Mouse (Mus musculus) MEL (cell line): Measurements from ENCODE around the gene Atp5h. TPM values are rescaled to one million over a fixed set of nuclear protein-coding genes. Genes with fewer than 3 reads are reported as not detected.

Experiments used
- DNase-seq: peaks from one replicate; pipeline ENCODE4 v3.0.0; 2011; ENCODE audit warnings: low read depth, low spot score
- H3K27ac ChIP-seq: 2 replicates; pipeline ENCODE4 v1.5.1; 2012; ENCODE audit warnings: low read depth, mild to moderate bottlenecking, control low read depth, low read length, moderate library complexity; ENCODE audit not compliant: control insufficient read depth
- H3K27me3 ChIP-seq, 2 experiments: fragments of 150-350 bp in 1 of 2; sonication (generic) in 1 of 2; 2 replicates each; pipeline ENCODE4 v1.6.1; 2012; ENCODE audit warnings: low read length in 2 of 2, mild to moderate bottlenecking in 2 of 2, improper control_type of control experiment in 1 of 2, moderate library complexity in 1 of 2; ENCODE audit not compliant: insufficient read depth in 2 of 2, control insufficient read depth in 1 of 2
- H3K36me3 ChIP-seq, 2 experiments: 2 replicates each; pipeline ENCODE4 v1.6.1; 2012 to 2014; ENCODE audit warnings: low read length in 2 of 2, improper control_type of control experiment in 1 of 2, inconsistent platforms in 1 of 2, mild to moderate bottlenecking in 1 of 2; ENCODE audit not compliant: insufficient read depth in 2 of 2, control insufficient read depth in 1 of 2
- H3K4me1 ChIP-seq, 2 experiments: fragments of 150-350 bp in 1 of 2; sonication (generic) in 1 of 2; 2 replicates each; pipeline ENCODE4 v1.6.1; 2012; ENCODE audit warnings: low read length in 2 of 2, improper control_type of control experiment in 1 of 2, mild to moderate bottlenecking in 1 of 2; ENCODE audit not compliant: insufficient read depth in 2 of 2, control insufficient read depth in 1 of 2
- H3K4me3 ChIP-seq, 2 experiments: fragments of 150-350 bp in 1 of 2; sonication (generic) in 1 of 2; 2 replicates each; pipeline ENCODE4 v1.5.1; 2012; ENCODE audit warnings: low read depth in 2 of 2, low read length in 2 of 2, mild to moderate bottlenecking in 2 of 2, moderate library complexity in 2 of 2, control low read depth in 1 of 2, improper control_type of control experiment in 1 of 2; ENCODE audit not compliant: control insufficient read depth in 1 of 2, insufficient read depth in 1 of 2
- H3K79me2 ChIP-seq: 2 replicates; pipeline ENCODE4 v1.6.1; 2012; ENCODE audit warnings: mild to moderate bottlenecking, low read length, moderate library complexity; ENCODE audit not compliant: control insufficient read depth, poor library complexity, insufficient read depth
- H3K9ac ChIP-seq: 2 replicates; pipeline ENCODE4 v1.6.1; 2012; ENCODE audit warnings: low read depth, mild to moderate bottlenecking, control low read depth, low read length, moderate library complexity; ENCODE audit not compliant: control insufficient read depth, poor library complexity, severe bottlenecking
- H3K9me3 ChIP-seq: fragments of 150-350 bp; sonication (generic); replicated peaks from 2 replicates; pipeline ENCODE4 v1.6.1; 2012; ENCODE audit warnings: mild to moderate bottlenecking, low read length, improper control_type of control experiment, moderate library complexity; ENCODE audit not compliant: insufficient read depth
- BHLHE40 ChIP-seq: IDR thresholded peaks from 2 replicates; pipeline ENCODE4 v1.6.1; 2012; ENCODE audit warnings: low read depth, mild to moderate bottlenecking, inconsistent platforms, low read length, improper control_type of control experiment, borderline replicate concordance
- ELF1 ChIP-seq: IDR thresholded peaks from 2 replicates; pipeline ENCODE4 v1.6.1; 2014; ENCODE audit warnings: low read depth, mild to moderate bottlenecking, inconsistent platforms, low read length, improper control_type of control experiment, moderate library complexity
- EP300 ChIP-seq, 2 experiments: IDR thresholded peaks; 2 replicates each; pipeline ENCODE4 v1.6.1; 2011; ENCODE audit warnings: improper control_type of control experiment in 2 of 2, low read length in 2 of 2, low read depth in 1 of 2, mild to moderate bottlenecking in 1 of 2
- ETS1 ChIP-seq: IDR thresholded peaks from 2 replicates; pipeline ENCODE4 v1.6.1; 2012; ENCODE audit warnings: low read depth, mild to moderate bottlenecking, inconsistent platforms, low read length, improper control_type of control experiment, moderate library complexity
- GATA1 ChIP-seq: IDR thresholded peaks from 2 replicates; pipeline ENCODE4 v1.6.1; 2011; ENCODE audit warnings: low read depth, low read length, improper control_type of control experiment
- MAFK ChIP-seq: IDR thresholded peaks from 2 replicates; pipeline ENCODE4 v1.6.1; 2011; ENCODE audit warnings: low read depth, mild to moderate bottlenecking, low read length, improper control_type of control experiment, borderline replicate concordance
- MXI1 ChIP-seq: IDR thresholded peaks from 2 replicates; pipeline ENCODE4 v1.6.1; 2011; ENCODE audit warnings: mild to moderate bottlenecking, low read depth, low read length, improper control_type of control experiment
- NELFE ChIP-seq: IDR thresholded peaks from 2 replicates; pipeline ENCODE4 v1.6.1; 2011; ENCODE audit warnings: low read depth, low read length, improper control_type of control experiment
- NRF1 ChIP-seq: IDR thresholded peaks from 2 replicates; pipeline ENCODE4 v1.6.1; 2014; ENCODE audit warnings: low read depth, mild to moderate bottlenecking, inconsistent platforms, low read length, improper control_type of control experiment, moderate library complexity; ENCODE audit not compliant: poor library complexity, insufficient read depth, severe bottlenecking
- SMC3 ChIP-seq: IDR thresholded peaks from 2 replicates; pipeline ENCODE4 v1.6.1; 2011; ENCODE audit warnings: low read depth, low read length, improper control_type of control experiment
- UBTF ChIP-seq: IDR thresholded peaks from 2 replicates; pipeline ENCODE4 v1.6.1; 2012; ENCODE audit warnings: low read depth, mild to moderate bottlenecking, inconsistent platforms, low read length, improper control_type of control experiment, moderate library complexity, borderline replicate concordance; ENCODE audit not compliant: insufficient read depth
- USF2 ChIP-seq, 2 experiments: IDR thresholded peaks; 2 replicates each; pipeline ENCODE4 v1.6.1; 2011 to 2012; ENCODE audit warnings: improper control_type of control experiment in 2 of 2, low read length in 2 of 2, borderline replicate concordance in 1 of 2, inconsistent platforms in 1 of 2, low read depth in 1 of 2, mild to moderate bottlenecking in 1 of 2; ENCODE audit not compliant: insufficient read depth in 1 of 2
- ZKSCAN1 ChIP-seq: IDR thresholded peaks from 2 replicates; pipeline ENCODE4 v1.6.1; 2012; ENCODE audit warnings: low read depth, mild to moderate bottlenecking, inconsistent platforms, low read length, improper control_type of control experiment, moderate library complexity
- polyA plus RNA-seq, 2 experiments: library from polyadenylated mRNA; stranded (reverse) in 1 of 2; unstranded in 1 of 2; fragments of >175 nt in 1 of 2; fragments of >200 nt in 1 of 2; gene quantifications; 2 replicates each; pipeline versions ENCODE4 v1.2.1 to v1.2.4; 2012; ENCODE audit warnings: low replicate concordance in 2 of 2, low read depth in 1 of 2; ENCODE audit not compliant: insufficient read length in 2 of 2, insufficient read depth in 1 of 2, missing spikeins in 1 of 2
- total RNA-seq: library from RNA; depleted of rRNA; stranded (reverse); fragments of 300-350 nt; gene quantifications from 2 replicates; pipeline ENCODE4 v1.2.3, GENCODE M21; 2012

Atp5h gene
- total and polyA plus RNA-seq, 3 experiments, result 525 to 1,715 (median 706) TPM

GRCm38 (mm10) chr11:115377254-115377653 is 42.5 kb downstream of the Atp5h start:
- peak overlapping the region; percentile 55 for H3K9ac ChIP-seq
- H3K36me3 ChIP-seq, result peaks cover 0 to 3% of the 10 kb centered on the region in 2 experiments; a peak in 1 of 4 replicates
- H3K27me3 ChIP-seq, result peaks cover 3 to 7% of the 10 kb centered on the region in 2 experiments; a peak in 2 of 4 replicates
- no peaks in the 10 kb centered on the region for H3K9me3 ChIP-seq
- peak overlapping the region; percentile 97 for H3K27ac ChIP-seq
- no peak for DNase-seq
- TF ChIP-seq NELFE (no peak), MAFK (no peak), ZKSCAN1 (no peak), MXI1 (no peak), SMC3 (no peak), EP300 (IDR thresholded peaks at IDR 0.05; ENCODE audit: low read depth in 1 of 2, low read length in 2 of 2) (no peak), GATA1 (no peak), NRF1 (no peak), UBTF (no peak), USF2 (IDR thresholded peaks at IDR 0.05; ENCODE audit: borderline replicate concordance in 1 of 2, insufficient read depth in 1 of 2, low read depth in 1 of 2, low read length in 2 of 2) (no peak), BHLHE40 (no peak), ELF1 (no peak)
- H3K4me3 ChIP-seq, result no peak overlapping the region
- peaks cover 6 to 10% of the 10 kb centered on the region in 2 experiments; a peak in 3 of 4 replicates for H3K4me1 ChIP-seq
- peaks cover 3% of the 10 kb centered on the region; the same call in 1 of the 2 replicates for H3K79me2 ChIP-seq

DNA sequence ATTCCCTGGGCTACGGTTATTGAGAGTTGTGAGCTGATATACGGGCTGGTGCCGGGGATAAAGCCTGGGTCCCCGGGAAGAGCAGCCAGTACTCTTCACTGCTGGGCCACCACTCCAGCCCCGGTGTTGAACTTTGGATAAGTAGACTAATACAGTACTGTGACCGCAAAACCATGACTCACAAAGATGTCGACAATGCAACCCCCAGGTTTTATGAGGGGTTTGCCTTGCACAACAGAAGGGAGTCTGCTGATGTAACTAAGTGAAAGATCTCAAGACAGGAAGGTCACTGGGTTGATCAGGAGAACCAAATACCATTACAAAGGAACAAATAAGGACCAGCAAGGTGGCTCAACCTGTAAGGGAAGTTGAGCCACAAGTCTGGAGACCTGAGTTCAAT is 43.0 kb downstream of the Atp5h start:
- H3K4me3 ChIP-seq, result no peak overlapping the region
- H3K27me3 ChIP-seq, result peaks cover 3 to 7% of the 10 kb centered on the region in 2 experiments; a peak in 3 of 4 replicates
- DNase-seq, result peak; percentile 83
- H3K36me3 ChIP-seq, result peaks cover 0 to 3% of the 10 kb centered on the region in 2 experiments; a peak in 1 of 4 replicates
- TF ChIP-seq ETS1 (peak; percentile 22; the same call in 1 of the 2 replicates), ZKSCAN1 (no peak)
- TF ChIP-seq, all 39 proteins: peak for 1
- Histone ChIP-seq H3K4me1 (peaks cover 6 to 10% of the 10 kb centered on the region in 2 experiments; a peak in 3 of 4 replicates), H3K9ac (peak overlapping the region; percentile 55), H3K79me2 (no peaks in the 10 kb centered on the region), H3K27ac (peak overlapping the region; percentile 97), H3K9me3 (no peaks in the 10 kb centered on the region)
